Mouse (Mus musculus): ENCODE data around the gene Vps37d.

DNA sequence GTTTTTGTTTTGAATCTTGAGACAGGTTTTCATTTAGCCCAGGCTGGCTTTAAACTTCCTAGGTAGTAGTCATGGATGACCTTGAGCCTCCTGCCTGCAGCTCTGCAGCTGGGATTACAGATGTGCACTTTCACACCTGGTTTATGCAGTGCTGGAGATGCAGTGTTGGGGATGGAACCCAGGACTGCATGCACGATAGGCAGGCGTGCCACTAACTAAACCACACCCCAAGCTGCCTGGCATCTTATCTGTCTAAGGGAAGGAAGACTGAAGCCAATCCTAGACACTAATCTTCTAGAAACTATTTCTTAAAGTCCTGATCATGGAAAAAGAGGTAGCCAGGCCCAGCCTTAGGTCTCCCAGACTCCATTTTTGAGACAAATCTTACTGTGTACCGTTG is 7.6 kb downstream of the Vps37d start:
- no peak for TF ChIP-seq CTCF (IDR thresholded peaks at IDR 0.05; ENCODE audit: borderline replicate concordance, insufficient read depth, low read depth, low read length)
- TF ChIP-seq POLR2A (IDR thresholded peaks at IDR 0.05; ENCODE audit: borderline replicate concordance, insufficient read depth, low read length): no peak

All from cerebellum, adult 2 months (tissue).